ENCODE assay signal across 21 mouse cellular contexts in the genomic region with DNA sequence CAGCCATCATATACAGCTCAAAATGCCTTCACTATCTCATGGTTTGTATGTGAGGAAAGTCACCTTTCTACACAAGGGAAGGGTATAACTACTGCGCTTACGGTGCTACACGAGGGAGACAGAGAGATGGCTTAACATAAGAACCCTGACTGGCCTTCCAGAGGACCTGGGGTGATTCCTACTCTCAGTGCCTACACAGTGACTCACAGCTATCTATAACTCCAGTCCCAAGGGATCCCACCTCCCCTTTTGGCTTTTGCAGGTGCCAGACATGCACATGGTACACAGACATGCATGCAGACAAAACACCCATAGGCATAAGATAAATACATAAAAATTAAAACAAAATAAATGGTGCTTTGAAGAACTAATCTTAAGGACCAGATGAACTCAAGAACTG.
"Had no signal": no experiment of that assay in that cellular context is flagged by ENCODE, and none has a peak within 500 bp of the region (broad histone marks: within the 10 kb centered on the region; RNA-seq: fewer than 3 reads in every experiment).

No protein-coding gene starts in this region.

- H3K4me2 ChIP-seq: limb, embryonic 12.5 days; limb, embryonic 15.5 days; liver, embryonic 11.5 days; lung, embryonic 14.5 days; midbrain, embryonic 12.5 days; midbrain, embryonic 15.5 days; neural tube, embryonic 12.5 days; neural tube, embryonic 15.5 days had no signal

- H3K4me3 ChIP-seq: limb, embryonic 12.5 days; limb, embryonic 15.5 days; midbrain, embryonic 12.5 days; midbrain, embryonic 15.5 days; neural tube, embryonic 12.5 days; neural tube, embryonic 15.5 days had no signal

- H3K9me3 ChIP-seq: limb, embryonic 12.5 days; limb, embryonic 15.5 days; midbrain, embryonic 12.5 days; midbrain, embryonic 15.5 days; neural tube, embryonic 12.5 days; neural tube, embryonic 15.5 days had no signal

- H3K36me3 ChIP-seq: limb, embryonic 12.5 days; midbrain, embryonic 15.5 days; neural tube, embryonic 12.5 days had no signal

- ATAC-seq: liver, postnatal 0 days; lung, postnatal 0 days; midbrain, embryonic 15.5 days had no signal

- DNase-seq: kidney, postnatal 14 days; kidney, postnatal 4 days; left cerebral cortex, postnatal 4 days; liver, postnatal 0 days; lung, embryonic 14.5 days; right cerebral cortex, adult 18-20 months; right cerebral cortex, postnatal 14 days; right cerebral cortex, postnatal 4 days; thymus, adult 2 months; thymus, postnatal 25 days had no signal

- H3K9ac ChIP-seq: limb, embryonic 12.5 days; limb, embryonic 15.5 days; liver, embryonic 14.5 days; liver, postnatal 0 days; lung, embryonic 14.5 days; midbrain, embryonic 12.5 days; midbrain, embryonic 15.5 days; neural tube, embryonic 12.5 days; neural tube, embryonic 15.5 days had no signal

- H3K27me3 ChIP-seq: limb, embryonic 12.5 days; limb, embryonic 15.5 days; midbrain, embryonic 12.5 days; midbrain, embryonic 15.5 days; neural tube, embryonic 12.5 days; neural tube, embryonic 15.5 days had no signal

- H3K27ac ChIP-seq: limb, embryonic 12.5 days; limb, embryonic 15.5 days; liver, embryonic 14.5 days; macrophage; midbrain, embryonic 12.5 days; neural tube, embryonic 12.5 days; neural tube, embryonic 15.5 days; stomach, postnatal 0 days had no signal
